Mouse (Mus musculus): ENCODE measurements around the gene Dync1h1. TPM values are rescaled to one million over a fixed set of nuclear protein-coding genes. Genes with fewer than 3 reads are reported as not detected.

Dync1h1 gene
- total RNA-seq (2021): 100 to 1,000 TPM; 131 to 138 TPM
- long read RNA-seq, experiment 1, partial matches to known transcripts: 27 of 30 reads
- long read RNA-seq, experiment 1, other reads (novel, unspliced or antisense): 3 of 30 reads
- long read RNA-seq, experiment 2, partial matches to known transcripts: 16 of 19 reads
- long read RNA-seq, experiment 2, other reads (novel, unspliced or antisense): 3 of 19 reads

GRCm38 (mm10) chr12:110601241-110602218, at the start of gene Dync1h1:
Gene Dync1h1, plus strand, starts transcription at chr12:110601452.
- peak; percentile 95 to 96 for DNase-seq

GRCm38 (mm10) chr12:110552113-110552512, 49.1 kb upstream of the Dync1h1 start:
- no peak for DNase-seq

- DNase-seq: no peak
Observed at GRCm38 (mm10) chr12:110553362-110553761, 47.9 kb upstream of the Dync1h1 start.

GRCm38 (mm10) chr12:110555536-110556240, 45.6 kb upstream of the Dync1h1 start:
- DNase-seq: no peak

GRCm38 (mm10) chr12:110556861-110557628, 44.2 kb upstream of the Dync1h1 start:
- DNase-seq: peak; percentile 58 to 64

GRCm38 (mm10) chr12:110558175-110558574, 43.1 kb upstream of the Dync1h1 start:
- DNase-seq: no peak

- DNase-seq: no peak
Observed at GRCm38 (mm10) chr12:110563383-110563782, 37.9 kb upstream of the Dync1h1 start.

- DNase-seq: no peak
Observed at GRCm38 (mm10) chr12:110564848-110565247, 36.4 kb upstream of the Dync1h1 start.

GRCm38 (mm10) chr12:110566366-110566765, 34.9 kb upstream of the Dync1h1 start:
- DNase-seq: no peak

GRCm38 (mm10) chr12:110571050-110571449, 30.2 kb upstream of the Dync1h1 start:
- no peak for DNase-seq

- DNase-seq: no peak
Observed at GRCm38 (mm10) chr12:110572351-110572750, 28.9 kb upstream of the Dync1h1 start.

- no peak for DNase-seq
Observed at GRCm38 (mm10) chr12:110573635-110574034, 27.6 kb upstream of the Dync1h1 start.

GRCm38 (mm10) chr12:110575926-110576325, 25.3 kb upstream of the Dync1h1 start:
- DNase-seq: no peak

GRCm38 (mm10) chr12:110578333-110578732, 22.9 kb upstream of the Dync1h1 start:
- DNase-seq: no peak

GRCm38 (mm10) chr12:110588622-110589021, 12.6 kb upstream of the Dync1h1 start:
- DNase-seq: no peak

- DNase-seq: peak in 1 of 2 experiments; percentile 16
Observed at GRCm38 (mm10) chr12:110590804-110591259, 10.4 kb upstream of the Dync1h1 start.

- peak; percentile 99 for DNase-seq
Observed at GRCm38 (mm10) chr12:110591260-110591883, 9.9 kb upstream of the Dync1h1 start.

- peak; percentile 55 to 85 for DNase-seq
Observed at GRCm38 (mm10) chr12:110598527-110598926, 2.7 kb upstream of the Dync1h1 start.

- DNase-seq: no peak
Observed at GRCm38 (mm10) chr12:110599791-110600190, 1.5 kb upstream of the Dync1h1 start.

- no peak for DNase-seq
Observed at GRCm38 (mm10) chr12:110600225-110600991, 844 bp upstream of the Dync1h1 start.

All from heart, adult 18-20 months (tissue).